Mouse (Mus musculus) midbrain, postnatal 0 days (tissue): ENCODE data around the gene Prrc2b. TPM values are rescaled to one million over a fixed set of nuclear protein-coding genes. Genes with fewer than 3 reads are reported as not detected.
A peak's percentile ranks its signal among the peaks of the same experiment; 100 is the strongest.

ENCODE experiments used
- ATAC-seq: fragments of 200-750 bp; cut with Nextera tagmentation; 2 replicates; pipeline ENCODE4 v1.8.0; 2017; ENCODE audit warnings: moderate number of reproducible peaks, mild to moderate bottlenecking, moderate TSS enrichment, moderate library complexity; ENCODE audit not compliant: low FRiP score
- DNase-seq: peaks from one replicate; pipeline ENCODE4 v3.0.0-alpha.2; 2015; ENCODE audit warnings: low spot score
- H3K27ac ChIP-seq: fragments of 300-500 bp; sonication (generic); 2 replicates; pipeline ENCODE4 v1.5.1; 2014; ENCODE audit warnings: low read depth, mild to moderate bottlenecking, low read length, mixed read lengths
- H3K27me3 ChIP-seq: fragments of 300-500 bp; sonication (generic); 2 replicates; pipeline ENCODE4 v1.6.1; 2014; ENCODE audit warnings: low read length, control low read depth, mixed read lengths; ENCODE audit not compliant: insufficient read depth
- H3K36me3 ChIP-seq: fragments of 300-500 bp; sonication (generic); 2 replicates; pipeline ENCODE4 v1.6.1; 2014; ENCODE audit warnings: low read length, control low read depth, mixed read lengths; ENCODE audit not compliant: insufficient read depth
- H3K4me1 ChIP-seq: fragments of 300-500 bp; sonication (generic); 2 replicates; pipeline ENCODE4 v1.6.1; 2014; ENCODE audit warnings: mild to moderate bottlenecking, control low read depth, antibody characterized with exemption, low read length, mixed read lengths; ENCODE audit not compliant: insufficient read depth
- H3K4me2 ChIP-seq: fragments of 300-500 bp; sonication (generic); 2 replicates; pipeline ENCODE4 v1.6.1; 2014; ENCODE audit warnings: low read depth, mild to moderate bottlenecking, low read length, mixed read lengths; ENCODE audit not compliant: poor library complexity, severe bottlenecking
- H3K4me3 ChIP-seq: fragments of 300-500 bp; sonication (generic); 2 replicates; pipeline ENCODE4 v1.5.1; 2014; ENCODE audit warnings: low read depth, mild to moderate bottlenecking, low read length, moderate library complexity
- H3K9ac ChIP-seq: fragments of 300-500 bp; sonication (generic); replicated peaks from 2 replicates; pipeline ENCODE4 v1.6.1; 2014; ENCODE audit warnings: mild to moderate bottlenecking, low read length, moderate library complexity, mixed read lengths; ENCODE audit not compliant: poor library complexity, severe bottlenecking
- H3K9me3 ChIP-seq: fragments of 300-500 bp; sonication (generic); 2 replicates; pipeline ENCODE4 v1.6.1; 2016; ENCODE audit warnings: low read length, control low read depth
- CTCF ChIP-seq: IDR thresholded peaks from 2 replicates; pipeline ENCODE4 v1.5.1; 2016; ENCODE audit warnings: antibody characterized with exemption, mild to moderate bottlenecking
- WGBS: fragments of 180-500 bp; shearing (Covaris S2); extraction: QIAGEN DNeasy Blood & Tissue Kit; methylation state at CpG from one replicate; pipeline ENCODE4 v1.1.7; 2014; 5-methylcytosine and 5-hydroxymethylcytosine counted together
- polyA plus RNA-seq: library from polyadenylated mRNA; unstranded; fragments of >200 nt; fragmentation: Nextera tagmentation; extraction: Ambion mirVana; gene quantifications from 2 replicates; pipeline ENCODE4 v1.2.1, GENCODE M21; 2015
- total RNA-seq: library from RNA; depleted of rRNA; stranded (reverse); fragments of >200 nt; gene quantifications from 2 replicates; pipeline ENCODE4 v1.2.3, GENCODE M21; 2014

The Prrc2b gene
- total and polyA plus RNA-seq, 2 experiments from 2014 or later = 65.9 to 164 TPM

GRCm38 (mm10) chr2:32180127-32180526 lies 29.2 kb downstream of the Prrc2b start:
- H3K9me3 ChIP-seq = no peaks in the 10 kb centered on the region
- H3K27ac ChIP-seq = no peak overlapping the region
- 90% methylated on average over 12 of the region's 12 CpGs for WGBS
- peaks cover 6% of the 10 kb centered on the region for H3K4me1 ChIP-seq
- no peak for TF ChIP-seq CTCF
- H3K4me2 ChIP-seq = no peak overlapping the region
- peaks cover 11% of the 10 kb centered on the region for H3K36me3 ChIP-seq
- ATAC-seq (no peak), DNase-seq (no peak)
- no peaks in the 10 kb centered on the region for H3K27me3 ChIP-seq
- no peak overlapping the region for H3K9ac ChIP-seq
- no peak overlapping the region for H3K4me3 ChIP-seq

GRCm38 (mm10) chr2:32181364-32181763 lies 30.5 kb downstream of the Prrc2b start:
- Histone ChIP-seq H3K4me2 (no peak overlapping the region), H3K27me3 (no peaks in the 10 kb centered on the region), H3K4me3 (no peak overlapping the region), H3K36me3 (peaks cover 15% of the 10 kb centered on the region), H3K9ac (no peak overlapping the region), H3K9me3 (no peaks in the 10 kb centered on the region), H3K4me1 (peaks cover 3% of the 10 kb centered on the region), H3K27ac (no peak overlapping the region)
- ATAC-seq (no peak), DNase-seq (no peak)
- no peak for TF ChIP-seq CTCF
- 59% methylated on average over 5 of the region's 5 CpGs for WGBS

- Histone ChIP-seq H3K4me2 (no peak overlapping the region), H3K9ac (no peak overlapping the region), H3K27ac (peak overlapping the region; percentile 27; the same call in 1 of the 2 replicates)
These were observed 31.2 kb downstream of the Prrc2b start for GRCm38 (mm10) chr2:32182119-32182518.

GRCm38 (mm10) chr2:32182676-32183296 lies 31.9 kb downstream of the Prrc2b start:
- peak; percentile 84 for DNase-seq
- H3K4me1 ChIP-seq = no peaks in the 10 kb centered on the region; the same call in 1 of the 2 replicates
- peak; percentile 67 for ATAC-seq
- TF ChIP-seq CTCF = no peak
- H3K36me3 ChIP-seq = peaks cover 28% of the 10 kb centered on the region
- no peak overlapping the region for H3K4me3 ChIP-seq
- WGBS = 55% methylated on average over 13 of the region's 13 CpGs
- H3K27ac ChIP-seq = peak overlapping the region; percentile 38; the same call in 1 of the 2 replicates
- no peaks in the 10 kb centered on the region for H3K27me3 ChIP-seq
- no peak overlapping the region for H3K4me2 ChIP-seq
- H3K9ac ChIP-seq = 0 out of 2 replicates have a peak overlapping the region, but pooled peaks have one; percentile 36
- no peaks in the 10 kb centered on the region for H3K9me3 ChIP-seq

More at GRCm38 (mm10) chr2:32182119-32182518, 31.2 kb downstream of the Prrc2b start:
- no peak for DNase-seq
- Histone ChIP-seq H3K36me3 (peaks cover 23% of the 10 kb centered on the region), H3K4me1 (peaks cover 3% of the 10 kb centered on the region), H3K27me3 (no peaks in the 10 kb centered on the region), H3K4me3 (no peak overlapping the region), H3K9me3 (no peaks in the 10 kb centered on the region)
- WGBS = 59% methylated on average over 9 of the region's 9 CpGs
- no peak for TF ChIP-seq CTCF
- ATAC-seq = no peak

GRCm38 (mm10) chr2:32187019-32187551 lies 36.2 kb downstream of the Prrc2b start:
- Histone ChIP-seq H3K27ac (no peak overlapping the region), H3K36me3 (peaks cover 52% of the 10 kb centered on the region), H3K4me1 (no peaks in the 10 kb centered on the region), H3K9me3 (no peaks in the 10 kb centered on the region), H3K27me3 (no peaks in the 10 kb centered on the region), H3K4me3 (no peak overlapping the region), H3K9ac (no peak overlapping the region), H3K4me2 (no peak overlapping the region)
- no peak for TF ChIP-seq CTCF
- 97% methylated on average over 13 of the region's 13 CpGs for WGBS
- ATAC-seq = no peak
- no peak for DNase-seq

- no peaks in the 10 kb centered on the region for H3K9me3 ChIP-seq
- H3K4me2 ChIP-seq = no peak overlapping the region
- H3K9ac ChIP-seq = no peak overlapping the region
- H3K36me3 ChIP-seq = peaks cover 56% of the 10 kb centered on the region
- no peak overlapping the region for H3K27ac ChIP-seq
- WGBS = 89% methylated on average over 7 of the region's 7 CpGs
- H3K27me3 ChIP-seq = no peaks in the 10 kb centered on the region
- TF ChIP-seq CTCF = no peak
- no peak overlapping the region for H3K4me3 ChIP-seq
- DNase-seq (peak; percentile 57), ATAC-seq (no peak)
- H3K4me1 ChIP-seq = no peaks in the 10 kb centered on the region
These were observed 36.8 kb downstream of the Prrc2b start for GRCm38 (mm10) chr2:32187649-32188048.
